Mouse (Mus musculus) hindbrain, embryonic 10.5 days (tissue): Measurements from ENCODE around the gene Mybph. TPM values are rescaled to one million over a fixed set of nuclear protein-coding genes. Genes with fewer than 3 reads are reported as not detected.
A peak's percentile ranks its signal among the peaks of the same experiment; 100 is the strongest.

Experiments used
- DNase-seq: peaks from one replicate; pipeline ENCODE4 v3.0.0-alpha.2; 2017; ENCODE audit warnings: low spot score
- H3K27ac ChIP-seq: fragments of 300-500 bp; sonication (generic); 2 replicates; pipeline ENCODE4 v1.5.1; 2016; ENCODE audit warnings: mild to moderate bottlenecking, moderate library complexity
- H3K27me3 ChIP-seq: fragments of 300-500 bp; sonication (generic); 2 replicates; pipeline ENCODE4 v1.6.1; 2016; ENCODE audit warnings: mild to moderate bottlenecking; ENCODE audit not compliant: poor library complexity, insufficient read depth, severe bottlenecking
- H3K36me3 ChIP-seq: fragments of 300-500 bp; sonication (generic); 2 replicates; pipeline ENCODE4 v1.6.1; 2016; ENCODE audit warnings: mild to moderate bottlenecking, moderate library complexity
- H3K4me1 ChIP-seq: fragments of 300-500 bp; sonication (generic); replicated peaks from 2 replicates; pipeline ENCODE4 v1.6.1; 2016; ENCODE audit warnings: mild to moderate bottlenecking
- H3K4me3 ChIP-seq: fragments of 300-500 bp; sonication (generic); 2 replicates; pipeline ENCODE4 v1.5.1; 2016; ENCODE audit warnings: mild to moderate bottlenecking, moderate library complexity
- H3K9me3 ChIP-seq: fragments of 300-500 bp; sonication (generic); 2 replicates; pipeline ENCODE4 v1.6.1; 2016; ENCODE audit warnings: mild to moderate bottlenecking, moderate library complexity
- WGBS: fragments of 180-500 bp; shearing (Covaris S2); methylation state at CpG from one replicate; pipeline ENCODE4 v1.1.7; 2016; 5-methylcytosine and 5-hydroxymethylcytosine counted together
- polyA plus RNA-seq: library from polyadenylated mRNA; unstranded; fragments of >200 nt; fragmentation: Nextera tagmentation; extraction: Ambion mirVana; gene quantifications from 2 replicates; pipeline ENCODE4 v1.2.1, GENCODE M21; 2016

The Mybph gene
- polyA plus RNA-seq, 1 experiment from 2014 or later: 0.21 TPM

GRCm38 (mm10) chr1:134164454-134164853 is 28.8 kb upstream of the Mybph start:
- Histone ChIP-seq H3K4me3 (no peak overlapping the region), H3K9me3 (no peaks in the 10 kb centered on the region), H3K4me1 (peaks cover 21% of the 10 kb centered on the region; the same call in 1 of the 2 replicates), H3K36me3 (no peaks in the 10 kb centered on the region), H3K27me3 (no peaks in the 10 kb centered on the region), H3K27ac (no peak overlapping the region)
- DNase-seq: no peak
- 71% methylated on average over 4 of the region's 4 CpGs for whole genome bisulfite sequencing

GRCm38 (mm10) chr1:134166547-134166946 is 26.7 kb upstream of the Mybph start:
- Histone ChIP-seq H3K36me3 (no peaks in the 10 kb centered on the region), H3K27ac (no peak overlapping the region), H3K27me3 (no peaks in the 10 kb centered on the region), H3K4me3 (no peak overlapping the region), H3K9me3 (no peaks in the 10 kb centered on the region), H3K4me1 (peaks cover 12% of the 10 kb centered on the region; the same call in 1 of the 2 replicates)
- DNase-seq: no peak
- 96% methylated on average over 3 of the region's 3 CpGs for WGBS

- DNase-seq: no peak
- Histone ChIP-seq H3K27ac (no peak overlapping the region), H3K27me3 (no peaks in the 10 kb centered on the region), H3K9me3 (no peaks in the 10 kb centered on the region), H3K4me1 (peaks cover 5% of the 10 kb centered on the region; the same call in 1 of the 2 replicates), H3K36me3 (no peaks in the 10 kb centered on the region), H3K4me3 (no peak overlapping the region)
- WGBS: 57% methylated on average over 14 of the region's 14 CpGs
Measured at GRCm38 (mm10) chr1:134167416-134168305, 25.6 kb upstream of the Mybph start.

- H3K9me3 ChIP-seq: no peaks in the 10 kb centered on the region
- no peak overlapping the region for H3K27ac ChIP-seq
Measured at GRCm38 (mm10) chr1:134168567-134168966, 24.7 kb upstream of the Mybph start.

GRCm38 (mm10) chr1:134168985-134169697 is 24.1 kb upstream of the Mybph start:
- H3K9me3 ChIP-seq: no peaks in the 10 kb centered on the region
- H3K4me1 ChIP-seq: peaks cover 5% of the 10 kb centered on the region; the same call in 1 of the 2 replicates
- DNase-seq: no peak
- H3K36me3 ChIP-seq: no peaks in the 10 kb centered on the region
- H3K4me3 ChIP-seq: no peak overlapping the region
- H3K27me3 ChIP-seq: no peaks in the 10 kb centered on the region
- no peak overlapping the region for H3K27ac ChIP-seq
- 90% methylated on average over 8 of the region's 8 CpGs for WGBS

More at GRCm38 (mm10) chr1:134168567-134168966, 24.7 kb upstream of the Mybph start:
- peaks cover 5% of the 10 kb centered on the region; the same call in 1 of the 2 replicates for H3K4me1 ChIP-seq
- 90% methylated on average over 3 of the region's 3 CpGs for WGBS
- no peaks in the 10 kb centered on the region for H3K36me3 ChIP-seq
- H3K4me3 ChIP-seq: no peak overlapping the region
- H3K27me3 ChIP-seq: no peaks in the 10 kb centered on the region
- no peak for DNase-seq

- Histone ChIP-seq H3K4me3 (no peak overlapping the region), H3K4me1 (no peaks in the 10 kb centered on the region), H3K36me3 (no peaks in the 10 kb centered on the region), H3K9me3 (no peaks in the 10 kb centered on the region), H3K27me3 (no peaks in the 10 kb centered on the region), H3K27ac (no peak overlapping the region)
- no peak for DNase-seq
- WGBS: 66% methylated on average over 7 of the region's 7 CpGs
Measured at GRCm38 (mm10) chr1:134173081-134173480, 20.2 kb upstream of the Mybph start.

- WGBS: 89% methylated on average over 5 of the region's 5 CpGs
- no peak for DNase-seq
- H3K4me1 ChIP-seq: peaks cover 25% of the 10 kb centered on the region
- H3K4me3 ChIP-seq: no peak overlapping the region
- H3K27me3 ChIP-seq: peaks cover 6% of the 10 kb centered on the region; the same call in 1 of the 2 replicates
- H3K27ac ChIP-seq: no peak overlapping the region
- no peaks in the 10 kb centered on the region for H3K9me3 ChIP-seq
- no peaks in the 10 kb centered on the region for H3K36me3 ChIP-seq
Measured at GRCm38 (mm10) chr1:134177976-134178375, 15.3 kb upstream of the Mybph start.

- peaks cover 25% of the 10 kb centered on the region for H3K4me1 ChIP-seq
- H3K4me3 ChIP-seq: no peak within 1 kb of the TSS
Measured at GRCm38 (mm10) chr1:134182025-134182424, 11.2 kb upstream of the Mybph start, which contains the start of gene Chil1. Gene Chil1, plus strand, starts transcription at chr1:134182176.

GRCm38 (mm10) chr1:134184089-134184488 is 9.2 kb upstream of the Mybph start:
- Histone ChIP-seq H3K27me3 (peaks cover 15% of the 10 kb centered on the region), H3K27ac (no peak overlapping the region), H3K9me3 (no peaks in the 10 kb centered on the region), H3K4me1 (peaks cover 28% of the 10 kb centered on the region), H3K36me3 (no peaks in the 10 kb centered on the region), H3K4me3 (no peak overlapping the region)
- WGBS: 90% methylated on average over 4 of the region's 4 CpGs
- no peak for DNase-seq

More at GRCm38 (mm10) chr1:134182025-134182424, 11.2 kb upstream of the Mybph start, which contains the start of gene Chil1:
- DNase-seq: no peak
- Histone ChIP-seq H3K36me3 (no peaks in the 10 kb centered on the region), H3K9me3 (no peaks in the 10 kb centered on the region), H3K27me3 (peaks cover 6% of the 10 kb centered on the region; the same call in 1 of the 2 replicates), H3K27ac (no peak within 1 kb of the TSS)
- WGBS: 45% methylated on average over 4 of the region's 4 CpGs

GRCm38 (mm10) chr1:134188217-134188616 is 5.0 kb upstream of the Mybph start:
- no peaks in the 10 kb centered on the region for H3K36me3 ChIP-seq
- no peak for DNase-seq
- H3K9me3 ChIP-seq: no peaks in the 10 kb centered on the region
- H3K27me3 ChIP-seq: peaks cover 19% of the 10 kb centered on the region
- peaks cover 18% of the 10 kb centered on the region for H3K4me1 ChIP-seq
- H3K4me3 ChIP-seq: no peak overlapping the region
- H3K27ac ChIP-seq: no peak overlapping the region
- 84% methylated on average over 5 of the region's 5 CpGs for WGBS

- Histone ChIP-seq H3K36me3 (no peaks in the 10 kb centered on the region), H3K4me3 (no peak overlapping the region), H3K27me3 (peaks cover 19% of the 10 kb centered on the region), H3K27ac (peak overlapping the region; percentile 31), H3K9me3 (no peaks in the 10 kb centered on the region), H3K4me1 (peaks cover 28% of the 10 kb centered on the region)
- 31% methylated on average over 12 of the region's 12 CpGs for WGBS
- no peak for DNase-seq
Measured at GRCm38 (mm10) chr1:134188989-134189729, 4.1 kb upstream of the Mybph start.

GRCm38 (mm10) chr1:134191192-134191591 is 2.1 kb upstream of the Mybph start:
- H3K36me3 ChIP-seq: no peaks in the 10 kb centered on the region
- WGBS: 90% methylated on average over 5 of the region's 5 CpGs
- no peaks in the 10 kb centered on the region for H3K9me3 ChIP-seq
- no peak for DNase-seq
- H3K4me1 ChIP-seq: peaks cover 48% of the 10 kb centered on the region
- H3K4me3 ChIP-seq: no peak overlapping the region
- no peak overlapping the region for H3K27ac ChIP-seq
- H3K27me3 ChIP-seq: peaks cover 19% of the 10 kb centered on the region
